8 mouse cellular contexts compared by ENCODE assay signal in the genomic region with DNA sequence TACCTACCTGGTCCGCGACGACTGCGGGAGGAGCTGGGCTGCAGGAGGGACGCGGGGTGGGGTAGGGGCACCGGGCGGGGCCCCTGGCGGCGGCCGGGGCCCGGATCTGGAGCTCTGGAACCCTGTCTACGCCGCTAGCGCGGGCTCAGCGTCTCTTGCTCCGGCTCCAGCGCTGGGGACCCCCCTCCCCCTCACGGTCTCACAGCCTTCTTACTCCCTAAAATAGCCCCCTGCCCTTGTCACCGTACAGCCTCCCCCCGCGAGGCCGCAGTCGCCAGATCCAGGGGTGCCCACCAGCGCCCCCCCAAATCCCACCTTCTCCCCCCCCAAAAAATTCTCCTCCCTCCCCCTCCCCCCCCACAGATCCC. TPM values are rescaled to one million over a fixed set of nuclear protein-coding genes. Genes with fewer than 3 reads are reported as not detected.
DNase-seq lines count a peak whose midpoint lies in the region; TF ChIP-seq lines count a peak whose summit lies in the region.

A gene (minus strand): TSS at position 368 of the 368 bp plus-strand sequence.

- intact Hi-C loops in left cerebral cortex, postnatal 25 days (cut with DNase I): loop anchor here (10.0 kb wide), 1 partner anchor 202 kb away; a partner anchor contains a TSS

- H3K4me3 ChIP-seq in testis, adult 2 months (ENCODE audit: control insufficient read depth, low read depth, low read length): peak within 1 kb of the TSS; percentile 86
- peak within 1 kb of the TSS; percentile 75 for H3K4me3 ChIP-seq in olfactory bulb, adult 2 months (ENCODE audit: insufficient read depth, low read depth, low read length)

- TF ChIP-seq POLR2A in testis, adult 2 months (IDR thresholded peaks at IDR 0.05; ENCODE audit: control insufficient read depth, low read depth, low read length): no peak
- TF ChIP-seq POLR2A in olfactory bulb, adult 2 months (IDR thresholded peaks at IDR 0.05; ENCODE audit: insufficient read depth, low read depth, low read length): no peak

- H3K4me1 ChIP-seq in testis, adult 2 months (ENCODE audit: control insufficient read depth, insufficient read depth, low read length): peaks cover 49% of the 10 kb centered on the region
- peaks cover 33% of the 10 kb centered on the region for H3K4me1 ChIP-seq in olfactory bulb, adult 2 months (ENCODE audit: control insufficient read depth, insufficient read depth, low read length)

- no peak for DNase-seq in frontal cortex, adult 2 months (ENCODE audit: extremely low spot score in 1 of 2, low spot score in 1 of 2)
- no peak for DNase-seq in frontal cortex, postnatal 25 days (ENCODE audit: low spot score in 2 of 2)
- DNase-seq in testis, postnatal 10 days (ENCODE audit: low spot score): no peak
- no peak for DNase-seq in left cerebral cortex, postnatal 25 days (ENCODE audit: low spot score in 2 of 2)
- DNase-seq in MN1 (ENCODE audit: low spot score) (no peak), adipocyte (ENCODE audit: low spot score) (no peak)

- no peaks in the 10 kb centered on the region for H3K36me3 ChIP-seq in testis, adult 2 months (ENCODE audit: control insufficient read depth, insufficient read depth, low read length)

- WGBS in olfactory bulb, adult 2 months: under 1% methylated on average over 24 of the region's 26 CpGs

- no peaks in the 10 kb centered on the region; the same call in 1 of the 2 replicates for H3K27me3 ChIP-seq in testis, adult 2 months (ENCODE audit: control insufficient read depth, insufficient read depth, low read length)

- peak within 1 kb of the TSS; percentile 50 for H3K27ac ChIP-seq in testis, adult 2 months (ENCODE audit: control insufficient read depth, insufficient read depth, low read depth, low read length)
- H3K27ac ChIP-seq in olfactory bulb, adult 2 months (ENCODE audit: insufficient read depth, low read depth, low read length): peak within 1 kb of the TSS; percentile 63

- TF ChIP-seq CTCF in testis, adult 2 months (IDR thresholded peaks at IDR 0.05; ENCODE audit: control insufficient read depth, insufficient read depth, insufficient replicate concordance, low read depth, low read length): no peak
- no peak for TF ChIP-seq CTCF in olfactory bulb, adult 2 months (IDR thresholded peaks at IDR 0.05; ENCODE audit: insufficient read depth, low read depth, low read length)

RNA-seq across cellular contexts. Expression of the gene that starts here (rescaled TPM):
- 114 and 126 TPM in 2 replicates for polyA plus RNA-seq in frontal cortex, adult 2 months (2012; rRNA removed)
- 1.1 and 1.2 TPM in 2 replicates for polyA plus RNA-seq in testis, adult 2 months (2012; rRNA removed)
- 100 to 1,000 TPM; 151 to 152 TPM for total RNA-seq in left cerebral cortex, postnatal 25 days (2021)
- polyA plus RNA-seq in olfactory bulb, adult 2 months (2012; ENCODE audit: insufficient read depth, insufficient read length, low replicate concordance, missing spikeins): not detected in 2 replicates
